Mouse (Mus musculus): ENCODE data around the gene Gpr68. TPM values are rescaled to one million over a fixed set of nuclear protein-coding genes. Genes with fewer than 3 reads are reported as not detected.

Gene Gpr68
- polyA plus RNA-seq (2014; fragmentation: Nextera tagmentation; extraction: Ambion mirVana), result 0.22 TPM in 1 of 2 replicates, not detected in the other

- ATAC-seq (ENCODE audit: low FRiP score) (peak; percentile 81), DNase-seq (ENCODE audit: low spot score) (peak; percentile 57)
- peak within 1 kb of the TSS; percentile 83 for H3K4me2 ChIP-seq (replicated peaks; ENCODE audit: low read depth, low read length)
- peak within 1 kb of the TSS; percentile 42 for H3K4me3 ChIP-seq (ENCODE audit: low read depth, low read length)
- H3K9ac ChIP-seq (ENCODE audit: low read depth, low read length), result peak within 1 kb of the TSS; percentile 67
- 6% methylated on average over 37 of the region's 39 CpGs for WGBS
- no peak within 1 kb of the TSS for H3K27ac ChIP-seq (ENCODE audit: low read depth, low read length)
- H3K27me3 ChIP-seq (ENCODE audit: control insufficient read depth, insufficient read depth, low read length), result peaks cover 7% of the 10 kb centered on the region; the same call in 1 of the 2 replicates
- H3K4me1 ChIP-seq (replicated peaks; ENCODE audit: control insufficient read depth, insufficient read depth, low read length), result 0 out of 2 replicates have a peak, but pooled peaks cover 2% of the 10 kb centered on the region
- no peaks in the 10 kb centered on the region for H3K36me3 ChIP-seq (ENCODE audit: control insufficient read depth, insufficient read depth, low read length)
- no peaks in the 10 kb centered on the region for H3K9me3 ChIP-seq (ENCODE audit: control insufficient read depth, low read length)
Observed at GRCm38 (mm10) chr12:100907598-100908297, at the start of gene Gpr68. Gene Gpr68, minus strand, starts transcription at chr12:100908198.

DNA sequence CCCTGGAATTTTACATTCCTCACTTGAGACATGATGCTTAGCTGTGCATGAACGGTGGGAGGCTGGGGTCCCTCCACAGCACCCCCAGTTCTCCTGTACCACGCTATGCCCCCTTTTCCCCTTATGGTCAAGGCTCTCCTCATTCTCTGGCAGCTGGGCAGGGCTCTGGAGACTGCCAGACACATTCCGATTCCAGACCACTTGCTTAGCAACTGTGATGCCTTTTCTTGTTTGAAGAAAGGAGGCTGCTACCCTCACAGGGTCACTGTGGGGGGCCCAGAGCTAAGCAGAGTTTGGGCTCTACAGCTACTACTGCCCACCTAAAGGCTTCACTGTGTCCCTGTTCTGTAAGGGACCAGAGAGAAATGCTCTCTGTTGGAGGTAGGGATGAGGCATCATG, 49.3 kb upstream of the Gpr68 start:
- Histone ChIP-seq H3K27me3 (ENCODE audit: control insufficient read depth, insufficient read depth, low read length) (no peaks in the 10 kb centered on the region), H3K9ac (ENCODE audit: low read depth, low read length) (no peak overlapping the region), H3K27ac (ENCODE audit: low read depth, low read length) (0 out of 2 replicates have a peak overlapping the region, but pooled peaks have one; percentile 42), H3K36me3 (ENCODE audit: control insufficient read depth, insufficient read depth, low read length) (no peaks in the 10 kb centered on the region), H3K4me3 (ENCODE audit: low read depth, low read length) (no peak overlapping the region), H3K4me1 (replicated peaks; ENCODE audit: control insufficient read depth, insufficient read depth, low read length) (peaks cover 11% of the 10 kb centered on the region), H3K4me2 (replicated peaks; ENCODE audit: low read depth, low read length) (no peak overlapping the region), H3K9me3 (ENCODE audit: control insufficient read depth, low read length) (no peaks in the 10 kb centered on the region)
- DNase-seq (ENCODE audit: low spot score) (peak; percentile 46), ATAC-seq (ENCODE audit: low FRiP score) (peak; percentile 17; the same call in 1 of the 2 replicates)
- 22% methylated on average over 3 of the region's 3 CpGs for WGBS

- H3K4me3 ChIP-seq (ENCODE audit: low read depth, low read length), result no peak overlapping the region
- H3K27me3 ChIP-seq (ENCODE audit: control insufficient read depth, insufficient read depth, low read length), result no peaks in the 10 kb centered on the region
- DNase-seq (ENCODE audit: low spot score) (peak; percentile 17), ATAC-seq (ENCODE audit: low FRiP score) (no peak)
- no peak overlapping the region for H3K9ac ChIP-seq (ENCODE audit: low read depth, low read length)
- no peaks in the 10 kb centered on the region for H3K36me3 ChIP-seq (ENCODE audit: control insufficient read depth, insufficient read depth, low read length)
- no peaks in the 10 kb centered on the region for H3K9me3 ChIP-seq (ENCODE audit: control insufficient read depth, low read length)
- no peak overlapping the region for H3K4me2 ChIP-seq (replicated peaks; ENCODE audit: low read depth, low read length)
- peaks cover 11% of the 10 kb centered on the region for H3K4me1 ChIP-seq (replicated peaks; ENCODE audit: control insufficient read depth, insufficient read depth, low read length)
- WGBS, result 24% methylated on average over 4 of the region's 4 CpGs
- H3K27ac ChIP-seq (ENCODE audit: low read depth, low read length), result no peak overlapping the region
Observed at GRCm38 (mm10) chr12:100956825-100957224, 48.8 kb upstream of the Gpr68 start.

- no peaks in the 10 kb centered on the region for H3K27me3 ChIP-seq (ENCODE audit: control insufficient read depth, insufficient read depth, low read length)
- H3K9me3 ChIP-seq (ENCODE audit: control insufficient read depth, low read length), result no peaks in the 10 kb centered on the region
- no peak for DNase-seq (ENCODE audit: low spot score)
- no peak for ATAC-seq (ENCODE audit: low FRiP score)
- H3K27ac ChIP-seq (ENCODE audit: low read depth, low read length), result no peak overlapping the region
- no peak overlapping the region for H3K4me2 ChIP-seq (replicated peaks; ENCODE audit: low read depth, low read length)
- 84% methylated on average over 2 of the region's 2 CpGs for WGBS
- H3K36me3 ChIP-seq (ENCODE audit: control insufficient read depth, insufficient read depth, low read length), result no peaks in the 10 kb centered on the region
- H3K4me3 ChIP-seq (ENCODE audit: low read depth, low read length), result no peak overlapping the region
- H3K9ac ChIP-seq (ENCODE audit: low read depth, low read length), result no peak overlapping the region
- H3K4me1 ChIP-seq (replicated peaks; ENCODE audit: control insufficient read depth, insufficient read depth, low read length), result peaks cover 11% of the 10 kb centered on the region
Observed at GRCm38 (mm10) chr12:100956028-100956427, 48.0 kb upstream of the Gpr68 start.

DNA sequence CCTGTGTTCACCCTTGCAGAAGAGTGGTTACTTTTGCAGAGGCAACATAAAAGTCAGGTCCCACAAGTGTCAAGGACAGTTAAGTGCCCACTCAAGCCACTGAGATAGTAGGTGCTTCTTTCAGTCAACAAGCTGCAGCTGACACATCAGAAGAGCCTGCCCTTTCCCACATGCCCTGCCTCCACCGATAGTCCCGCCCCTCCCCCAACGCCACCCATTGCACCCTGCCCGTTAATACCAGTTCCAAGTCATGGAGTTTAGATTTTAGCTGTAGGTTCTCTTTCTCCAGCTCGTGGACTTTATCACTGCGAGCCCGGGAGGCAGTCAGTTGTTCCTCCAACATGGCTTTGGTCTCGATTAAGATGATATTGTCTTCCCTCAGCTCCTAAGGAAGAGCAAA, 45.9 kb upstream of the Gpr68 start:
- H3K27ac ChIP-seq (ENCODE audit: low read depth, low read length), result no peak overlapping the region
- H3K4me1 ChIP-seq (replicated peaks; ENCODE audit: control insufficient read depth, insufficient read depth, low read length), result peaks cover 11% of the 10 kb centered on the region
- no peak overlapping the region for H3K9ac ChIP-seq (ENCODE audit: low read depth, low read length)
- DNase-seq (ENCODE audit: low spot score), result no peak
- 79% methylated on average over 8 of the region's 8 CpGs for WGBS
- no peak for ATAC-seq (ENCODE audit: low FRiP score)
- no peak overlapping the region for H3K4me3 ChIP-seq (ENCODE audit: low read depth, low read length)
- H3K4me2 ChIP-seq (replicated peaks; ENCODE audit: low read depth, low read length), result no peak overlapping the region
- no peaks in the 10 kb centered on the region for H3K27me3 ChIP-seq (ENCODE audit: control insufficient read depth, insufficient read depth, low read length)
- no peaks in the 10 kb centered on the region for H3K9me3 ChIP-seq (ENCODE audit: control insufficient read depth, low read length)
- no peaks in the 10 kb centered on the region for H3K36me3 ChIP-seq (ENCODE audit: control insufficient read depth, insufficient read depth, low read length)

- Histone ChIP-seq H3K36me3 (ENCODE audit: control insufficient read depth, insufficient read depth, low read length) (peaks cover under 1% of the 10 kb centered on the region; the same call in 1 of the 2 replicates), H3K9me3 (ENCODE audit: control insufficient read depth, low read length) (no peaks in the 10 kb centered on the region), H3K9ac (ENCODE audit: low read depth, low read length) (no peak overlapping the region), H3K27me3 (ENCODE audit: control insufficient read depth, insufficient read depth, low read length) (no peaks in the 10 kb centered on the region), H3K4me2 (replicated peaks; ENCODE audit: low read depth, low read length) (no peak overlapping the region), H3K4me1 (replicated peaks; ENCODE audit: control insufficient read depth, insufficient read depth, low read length) (peaks cover 8% of the 10 kb centered on the region), H3K27ac (ENCODE audit: low read depth, low read length) (peak overlapping the region; percentile 36; the same call in 1 of the 2 replicates), H3K4me3 (ENCODE audit: low read depth, low read length) (no peak overlapping the region)
- ATAC-seq (ENCODE audit: low FRiP score) (peak; percentile 82), DNase-seq (ENCODE audit: low spot score) (peak; percentile 87)
- WGBS, result 44% methylated on average over 9 of the region's 9 CpGs
Observed at GRCm38 (mm10) chr12:100952193-100952931, 44.4 kb upstream of the Gpr68 start.

GRCm38 (mm10) chr12:100949146-100949545, 41.1 kb upstream of the Gpr68 start:
- Histone ChIP-seq H3K4me1 (replicated peaks; ENCODE audit: control insufficient read depth, insufficient read depth, low read length) (0 out of 2 replicates have a peak, but pooled peaks cover 2% of the 10 kb centered on the region), H3K9ac (ENCODE audit: low read depth, low read length) (no peak overlapping the region), H3K27me3 (ENCODE audit: control insufficient read depth, insufficient read depth, low read length) (no peaks in the 10 kb centered on the region), H3K9me3 (ENCODE audit: control insufficient read depth, low read length) (no peaks in the 10 kb centered on the region), H3K4me2 (replicated peaks; ENCODE audit: low read depth, low read length) (no peak overlapping the region), H3K36me3 (ENCODE audit: control insufficient read depth, insufficient read depth, low read length) (peaks cover 14% of the 10 kb centered on the region), H3K4me3 (ENCODE audit: low read depth, low read length) (no peak overlapping the region), H3K27ac (ENCODE audit: low read depth, low read length) (no peak overlapping the region)
- ATAC-seq (ENCODE audit: low FRiP score) (no peak), DNase-seq (ENCODE audit: low spot score) (no peak)
- WGBS, result 85% methylated on average over 5 of the region's 5 CpGs

- ATAC-seq (ENCODE audit: low FRiP score) (no peak), DNase-seq (ENCODE audit: low spot score) (no peak)
- Histone ChIP-seq H3K27me3 (ENCODE audit: control insufficient read depth, insufficient read depth, low read length) (no peaks in the 10 kb centered on the region), H3K9me3 (ENCODE audit: control insufficient read depth, low read length) (no peaks in the 10 kb centered on the region), H3K4me3 (ENCODE audit: low read depth, low read length) (no peak overlapping the region), H3K4me2 (replicated peaks; ENCODE audit: low read depth, low read length) (no peak overlapping the region), H3K27ac (ENCODE audit: low read depth, low read length) (no peak overlapping the region), H3K4me1 (replicated peaks; ENCODE audit: control insufficient read depth, insufficient read depth, low read length) (no peaks in the 10 kb centered on the region), H3K9ac (ENCODE audit: low read depth, low read length) (no peak overlapping the region), H3K36me3 (ENCODE audit: control insufficient read depth, insufficient read depth, low read length) (peaks cover 14% of the 10 kb centered on the region)
- 92% methylated on average over 6 of the region's 6 CpGs for WGBS
Observed at GRCm38 (mm10) chr12:100948021-100948420, 40.0 kb upstream of the Gpr68 start.

All from hindbrain, embryonic 11.5 days (tissue).